Mouse (Mus musculus): ENCODE measurements around the gene Efcab6. TPM values are rescaled to one million over a fixed set of nuclear protein-coding genes. Genes with fewer than 3 reads are reported as not detected.

Gene Efcab6
- polyA plus RNA-seq, 1 experiment from 2014 or later: 1.3 TPM

Other genes starting within 250 kb of the Efcab6 start
- 8.8 and 9.2 TPM in 2 replicates for gene Sult4a1, start 40.4 kb upstream of the Efcab6 start, polyA plus RNA-seq (2014; fragmentation: Nextera tagmentation; extraction: Ambion mirVana)
- not detected in 2 replicates for gene Pnpla5, start 57.8 kb upstream of the Efcab6 start, polyA plus RNA-seq (2014; fragmentation: Nextera tagmentation; extraction: Ambion mirVana)
- gene Pnpla3, start 102.5 kb upstream of the Efcab6 start, polyA plus RNA-seq (2014; fragmentation: Nextera tagmentation; extraction: Ambion mirVana): 0.89 and 1.1 TPM in 2 replicates
- gene Samm50, start 126.9 kb upstream of the Efcab6 start, polyA plus RNA-seq (2014; fragmentation: Nextera tagmentation; extraction: Ambion mirVana): 71.1 and 74.0 TPM in 2 replicates
- 5.0 and 7.8 TPM in 2 replicates for gene Parvb, start 166.7 kb upstream of the Efcab6 start, polyA plus RNA-seq (2014; fragmentation: Nextera tagmentation; extraction: Ambion mirVana)